Mouse (Mus musculus): ENCODE data around the gene Cntnap1. TPM values are rescaled to one million over a fixed set of nuclear protein-coding genes. Genes with fewer than 3 reads are reported as not detected.

Gene Cntnap1
- polyA plus RNA-seq, 1 experiment from 2014 or later = 1.5 TPM

GRCm38 (mm10) chr11:101230991-101231871 lies 60.9 kb downstream of the Cntnap1 start:
- WGBS = 12% methylated on average over 18 of the region's 18 CpGs
- H3K9me3 ChIP-seq = no peaks in the 10 kb centered on the region
- no peak overlapping the region for H3K4me2 ChIP-seq (replicated peaks)
- no peaks in the 10 kb centered on the region for H3K36me3 ChIP-seq
- no peak for ATAC-seq
- H3K4me3 ChIP-seq (replicated peaks) = no peak overlapping the region
- peaks cover 6% of the 10 kb centered on the region; the same call in 1 of the 2 replicates for H3K4me1 ChIP-seq (replicated peaks)
- peak overlapping the region; percentile 19; the same call in 1 of the 2 replicates for H3K27ac ChIP-seq
- peaks cover 18% of the 10 kb centered on the region for H3K27me3 ChIP-seq
- no peak overlapping the region; the same call in 1 of the 2 replicates for H3K9ac ChIP-seq (replicated peaks)

DNA sequence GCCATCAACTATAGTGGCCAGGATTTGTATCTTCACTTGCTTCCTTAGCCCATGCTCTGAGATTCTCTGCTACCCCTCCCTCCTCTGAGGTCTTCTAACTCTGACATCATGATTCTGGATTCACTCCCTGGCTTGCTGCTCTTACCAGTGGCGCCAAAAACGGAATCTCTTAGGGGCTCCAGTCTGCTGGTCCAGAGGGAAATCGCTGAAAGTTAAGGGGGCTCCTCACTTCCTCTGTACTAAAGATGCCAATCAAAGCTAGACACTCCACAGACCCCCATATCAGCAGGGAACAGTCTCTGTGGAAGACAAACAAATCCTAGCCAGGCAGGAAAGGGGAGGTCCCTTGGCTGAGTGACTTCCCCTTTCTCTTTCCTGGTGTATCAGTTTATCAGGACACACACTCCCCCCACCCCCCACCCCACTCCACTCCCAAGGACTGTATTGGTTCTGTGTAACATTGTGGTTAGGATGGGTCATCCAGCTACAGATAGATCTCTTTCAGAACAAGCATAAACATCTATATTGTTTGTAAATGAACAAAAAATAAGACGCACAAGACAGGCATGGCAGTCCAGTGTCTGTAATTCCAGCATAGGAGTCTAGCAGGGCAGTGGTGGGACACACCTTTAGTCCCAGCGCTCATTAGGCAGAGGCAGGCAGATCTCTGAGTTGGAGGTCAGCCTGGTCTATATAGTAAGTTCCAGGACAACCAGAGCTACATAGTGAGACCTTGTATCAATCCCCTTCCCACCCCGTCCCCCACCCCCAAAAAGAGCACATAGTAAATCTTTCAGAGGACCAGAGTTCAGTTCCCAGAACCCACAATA lies 61.9 kb downstream of the Cntnap1 start:
- peaks cover 6% of the 10 kb centered on the region; the same call in 1 of the 2 replicates for H3K4me1 ChIP-seq (replicated peaks)
- no peaks in the 10 kb centered on the region for H3K36me3 ChIP-seq
- no peaks in the 10 kb centered on the region for H3K9me3 ChIP-seq
- WGBS = 55% methylated on average over 6 of the region's 6 CpGs
- H3K9ac ChIP-seq (replicated peaks) = no peak overlapping the region; the same call in 1 of the 2 replicates
- H3K4me3 ChIP-seq (replicated peaks) = no peak overlapping the region
- ATAC-seq = no peak
- peak overlapping the region; percentile 19; the same call in 1 of the 2 replicates for H3K27ac ChIP-seq
- peaks cover 18% of the 10 kb centered on the region for H3K27me3 ChIP-seq
- no peak overlapping the region for H3K4me2 ChIP-seq (replicated peaks)

- Histone ChIP-seq H3K36me3 (no peaks in the 10 kb centered on the region), H3K9ac (replicated peaks) (no peak overlapping the region), H3K27ac (no peak overlapping the region), H3K4me3 (replicated peaks) (no peak overlapping the region), H3K27me3 (peaks cover 15% of the 10 kb centered on the region), H3K4me1 (replicated peaks) (peaks cover 6% of the 10 kb centered on the region; the same call in 1 of the 2 replicates), H3K9me3 (no peaks in the 10 kb centered on the region), H3K4me2 (replicated peaks) (no peak overlapping the region)
- 92% methylated on average over 1 of the region's 1 CpGs for WGBS
- ATAC-seq = no peak
Observed at GRCm38 (mm10) chr11:101233240-101233639, 62.9 kb downstream of the Cntnap1 start.

GRCm38 (mm10) chr11:101234124-101234523 lies 63.8 kb downstream of the Cntnap1 start:
- ATAC-seq = no peak
- Histone ChIP-seq H3K27ac (no peak overlapping the region), H3K9me3 (no peaks in the 10 kb centered on the region), H3K27me3 (peaks cover 13% of the 10 kb centered on the region), H3K9ac (replicated peaks) (no peak overlapping the region), H3K4me1 (replicated peaks) (peaks cover 6% of the 10 kb centered on the region; the same call in 1 of the 2 replicates), H3K36me3 (no peaks in the 10 kb centered on the region), H3K4me3 (replicated peaks) (no peak overlapping the region), H3K4me2 (replicated peaks) (no peak overlapping the region)

- ATAC-seq = no peak
- no peak overlapping the region for H3K27ac ChIP-seq
- 0 out of 2 replicates have a peak, but pooled peaks cover 3% of the 10 kb centered on the region for H3K4me1 ChIP-seq (replicated peaks)
- H3K4me2 ChIP-seq (replicated peaks) = no peak overlapping the region
- peaks cover 11% of the 10 kb centered on the region for H3K27me3 ChIP-seq
- H3K9ac ChIP-seq (replicated peaks) = no peak overlapping the region
- H3K36me3 ChIP-seq = no peaks in the 10 kb centered on the region
- no peaks in the 10 kb centered on the region for H3K9me3 ChIP-seq
- H3K4me3 ChIP-seq (replicated peaks) = no peak overlapping the region
Observed at GRCm38 (mm10) chr11:101235429-101235828, 65.1 kb downstream of the Cntnap1 start.

- Histone ChIP-seq H3K9ac (replicated peaks) (no peak overlapping the region), H3K36me3 (no peaks in the 10 kb centered on the region), H3K9me3 (no peaks in the 10 kb centered on the region), H3K27ac (no peak overlapping the region), H3K4me3 (replicated peaks) (no peak overlapping the region), H3K27me3 (peaks cover 5% of the 10 kb centered on the region; the same call in 1 of the 2 replicates), H3K4me1 (replicated peaks) (no peaks in the 10 kb centered on the region), H3K4me2 (replicated peaks) (no peak overlapping the region)
- no peak for ATAC-seq
- 91% methylated on average over 5 of the region's 5 CpGs for WGBS
Observed at GRCm38 (mm10) chr11:101236782-101237181, 66.5 kb downstream of the Cntnap1 start.

DNA sequence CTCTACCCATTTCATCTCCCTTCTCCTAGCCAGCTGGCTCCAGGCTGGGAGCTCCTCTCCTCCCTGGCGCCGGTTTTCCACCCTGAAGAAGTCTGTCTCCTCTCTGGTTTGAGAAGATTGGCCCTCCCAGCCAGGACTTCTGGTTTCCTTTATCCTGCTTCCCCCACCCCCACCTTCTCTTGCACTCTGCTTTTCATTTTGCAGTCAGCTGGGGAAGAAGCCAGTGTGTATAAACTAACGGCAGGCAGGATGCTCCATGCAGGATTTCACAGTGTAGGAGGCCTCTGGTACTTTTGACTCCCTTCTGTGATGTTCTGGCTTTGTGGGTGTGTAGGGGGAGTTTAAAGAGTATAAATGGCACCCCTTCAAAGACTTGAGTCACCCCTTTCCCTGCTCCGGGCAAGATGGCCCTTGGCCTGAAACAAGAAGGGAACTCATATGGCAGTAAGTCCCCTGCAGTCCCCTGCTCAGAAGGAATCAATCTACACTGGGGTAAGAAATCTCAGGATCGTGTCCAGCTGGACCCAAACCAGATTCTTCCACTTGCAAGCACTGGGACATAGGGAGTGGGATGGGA lies 67.8 kb downstream of the Cntnap1 start:
- no peak overlapping the region for H3K4me2 ChIP-seq (replicated peaks)
- no peak for ATAC-seq
- no peak overlapping the region for H3K4me3 ChIP-seq (replicated peaks)
- H3K27me3 ChIP-seq = no peaks in the 10 kb centered on the region
- H3K36me3 ChIP-seq = no peaks in the 10 kb centered on the region
- 63% methylated on average over 5 of the region's 5 CpGs for WGBS
- H3K4me1 ChIP-seq (replicated peaks) = no peaks in the 10 kb centered on the region
- no peak overlapping the region for H3K27ac ChIP-seq
- H3K9ac ChIP-seq (replicated peaks) = no peak overlapping the region
- no peaks in the 10 kb centered on the region for H3K9me3 ChIP-seq

Small RNA genes within 50 kb of the gene (microRNA-seq; reads per million reads assigned to microRNA genes)
- gene Gm27626 = not detected

Other genes starting within 250 kb of the Cntnap1 start
- gene Stat3, start 231.0 kb upstream of the Cntnap1 start, polyA plus RNA-seq (2015; fragmentation: Nextera tagmentation; extraction: Ambion mirVana) = 28.7 and 34.3 TPM in 2 replicates
- gene Cavin1, start 199.6 kb upstream of the Cntnap1 start, polyA plus RNA-seq (2015; fragmentation: Nextera tagmentation; extraction: Ambion mirVana) = 28.3 and 30.4 TPM in 2 replicates
- 87.6 and 90.8 TPM in 2 replicates for gene Atp6v0a1, start 161.1 kb upstream of the Cntnap1 start, polyA plus RNA-seq (2015; fragmentation: Nextera tagmentation; extraction: Ambion mirVana)
- gene Naglu, start 100.5 kb upstream of the Cntnap1 start, polyA plus RNA-seq (2015; fragmentation: Nextera tagmentation; extraction: Ambion mirVana) = 9.7 and 9.9 TPM in 2 replicates
- 0.24 TPM in 1 of 2 replicates, not detected in the other for gene Hsd17b1, start 92.1 kb upstream of the Cntnap1 start, polyA plus RNA-seq (2015; fragmentation: Nextera tagmentation; extraction: Ambion mirVana)
- gene Coasy, start 88.0 kb upstream of the Cntnap1 start, polyA plus RNA-seq (2015; fragmentation: Nextera tagmentation; extraction: Ambion mirVana) = 47.1 and 52.8 TPM in 2 replicates
- gene Mlx, start 83.2 kb upstream of the Cntnap1 start, polyA plus RNA-seq (2015; fragmentation: Nextera tagmentation; extraction: Ambion mirVana) = 85.9 and 90.9 TPM in 2 replicates
- 27.9 and 30.8 TPM in 2 replicates for gene Psmc3ip, start 75.1 kb upstream of the Cntnap1 start, polyA plus RNA-seq (2015; fragmentation: Nextera tagmentation; extraction: Ambion mirVana)
- 21.8 and 28.5 TPM in 2 replicates for gene Retreg3, start 50.6 kb upstream of the Cntnap1 start, polyA plus RNA-seq (2015; fragmentation: Nextera tagmentation; extraction: Ambion mirVana)
- gene Tubg1, start 50.6 kb upstream of the Cntnap1 start, polyA plus RNA-seq (2015; fragmentation: Nextera tagmentation; extraction: Ambion mirVana) = 89.4 and 91.0 TPM in 2 replicates
- gene Tubg2, start 14.6 kb upstream of the Cntnap1 start, polyA plus RNA-seq (2015; fragmentation: Nextera tagmentation; extraction: Ambion mirVana) = 29.8 and 31.6 TPM in 2 replicates
- 7.3 and 8.1 TPM in 2 replicates for gene Plekhh3, start 828 bp downstream of the Cntnap1 start, polyA plus RNA-seq (2015; fragmentation: Nextera tagmentation; extraction: Ambion mirVana)
- 0.19 and 0.38 TPM in 2 replicates for gene Ccr10, start 4.9 kb downstream of the Cntnap1 start, polyA plus RNA-seq (2015; fragmentation: Nextera tagmentation; extraction: Ambion mirVana)
- 17.6 and 17.7 TPM in 2 replicates for gene Ezh1, start 55.9 kb downstream of the Cntnap1 start, polyA plus RNA-seq (2015; fragmentation: Nextera tagmentation; extraction: Ambion mirVana)
- gene Ramp2, start 75.5 kb downstream of the Cntnap1 start, polyA plus RNA-seq (2015; fragmentation: Nextera tagmentation; extraction: Ambion mirVana) = 64.4 and 65.7 TPM in 2 replicates
- 110 and 111 TPM in 2 replicates for gene Vps25, start 83.2 kb downstream of the Cntnap1 start, polyA plus RNA-seq (2015; fragmentation: Nextera tagmentation; extraction: Ambion mirVana)
- gene Wnk4, start 90.0 kb downstream of the Cntnap1 start, polyA plus RNA-seq (2015; fragmentation: Nextera tagmentation; extraction: Ambion mirVana) = 7.2 and 7.5 TPM in 2 replicates
- 1.2 and 1.3 TPM in 2 replicates for gene Cntd1, start 108.5 kb downstream of the Cntnap1 start, polyA plus RNA-seq (2015; fragmentation: Nextera tagmentation; extraction: Ambion mirVana)
- 210 and 213 TPM in 2 replicates for gene Coa3, start 108.6 kb downstream of the Cntnap1 start, polyA plus RNA-seq (2015; fragmentation: Nextera tagmentation; extraction: Ambion mirVana)
- 178 and 194 TPM in 2 replicates for gene Becn1, start 131.8 kb downstream of the Cntnap1 start, polyA plus RNA-seq (2015; fragmentation: Nextera tagmentation; extraction: Ambion mirVana)
- 126 and 134 TPM in 2 replicates for gene Psme3, start 145.7 kb downstream of the Cntnap1 start, polyA plus RNA-seq (2015; fragmentation: Nextera tagmentation; extraction: Ambion mirVana)
- 2.4 and 2.5 TPM in 2 replicates for gene Aoc2, start 154.5 kb downstream of the Cntnap1 start, polyA plus RNA-seq (2015; fragmentation: Nextera tagmentation; extraction: Ambion mirVana)
- not detected in 2 replicates for gene Aoc3, start 160.1 kb downstream of the Cntnap1 start, polyA plus RNA-seq (2015; fragmentation: Nextera tagmentation; extraction: Ambion mirVana)
- not detected in 2 replicates for gene G6pc, start 197.0 kb downstream of the Cntnap1 start, polyA plus RNA-seq (2015; fragmentation: Nextera tagmentation; extraction: Ambion mirVana)
- gene Aarsd1, start 247.1 kb downstream of the Cntnap1 start, polyA plus RNA-seq (2015; fragmentation: Nextera tagmentation; extraction: Ambion mirVana) = 94.8 and 101 TPM in 2 replicates

Data from midbrain, embryonic 13.5 days (tissue).